Mouse (Mus musculus) cerebellum, postnatal 4 days (tissue): ENCODE results near the gene Spata21.
A peak's percentile ranks its signal among the peaks of the same experiment; 100 is the strongest.

Experiments
- DNase-seq, 2 experiments: peaks; one replicate each; pipeline ENCODE4 v3.0.0; 2022; ENCODE audit warnings: low spot score in 2 of 2, mixed read lengths in 1 of 2

The Spata21 gene

GRCm38 (mm10) chr4:141074109-141074508 is 14.0 kb upstream of the Spata21 start:
- DNase-seq = no peak

DNA sequence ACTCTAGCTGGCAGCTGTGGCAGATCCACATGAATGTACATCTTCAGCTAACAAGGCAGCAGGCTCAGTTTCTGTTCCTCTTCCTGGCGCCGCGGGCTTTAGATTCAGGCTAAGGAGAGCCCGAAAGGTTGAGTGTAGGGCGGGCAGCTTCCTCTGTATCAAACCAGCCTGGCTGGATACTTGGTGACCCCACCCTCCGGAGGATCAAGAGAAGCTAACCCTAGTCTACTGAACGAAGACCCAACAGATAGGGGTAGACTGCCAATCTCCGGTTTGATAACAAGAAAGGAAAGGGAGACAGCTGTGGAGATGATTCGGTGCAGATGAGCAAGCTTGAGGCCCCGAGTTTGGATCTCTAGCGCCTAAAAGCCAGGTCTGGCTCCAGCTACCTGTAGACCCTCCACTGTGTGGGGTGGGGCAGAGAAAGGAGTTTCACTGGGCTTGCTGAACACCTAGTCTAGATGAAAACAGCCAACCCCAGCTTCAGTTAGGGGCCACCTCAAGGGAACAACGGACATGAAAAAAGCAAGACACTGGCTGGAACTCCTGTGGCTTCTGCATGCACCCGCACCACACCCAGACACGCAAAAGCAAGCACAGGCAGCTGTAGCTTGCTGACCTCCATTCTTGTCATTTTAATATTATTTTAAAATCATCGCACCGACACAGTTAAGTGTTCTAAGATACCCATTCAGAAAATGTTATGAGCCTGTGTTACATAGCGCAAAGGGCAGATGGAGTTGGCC is 11.2 kb upstream of the Spata21 start:
- no peak for DNase-seq

DNA sequence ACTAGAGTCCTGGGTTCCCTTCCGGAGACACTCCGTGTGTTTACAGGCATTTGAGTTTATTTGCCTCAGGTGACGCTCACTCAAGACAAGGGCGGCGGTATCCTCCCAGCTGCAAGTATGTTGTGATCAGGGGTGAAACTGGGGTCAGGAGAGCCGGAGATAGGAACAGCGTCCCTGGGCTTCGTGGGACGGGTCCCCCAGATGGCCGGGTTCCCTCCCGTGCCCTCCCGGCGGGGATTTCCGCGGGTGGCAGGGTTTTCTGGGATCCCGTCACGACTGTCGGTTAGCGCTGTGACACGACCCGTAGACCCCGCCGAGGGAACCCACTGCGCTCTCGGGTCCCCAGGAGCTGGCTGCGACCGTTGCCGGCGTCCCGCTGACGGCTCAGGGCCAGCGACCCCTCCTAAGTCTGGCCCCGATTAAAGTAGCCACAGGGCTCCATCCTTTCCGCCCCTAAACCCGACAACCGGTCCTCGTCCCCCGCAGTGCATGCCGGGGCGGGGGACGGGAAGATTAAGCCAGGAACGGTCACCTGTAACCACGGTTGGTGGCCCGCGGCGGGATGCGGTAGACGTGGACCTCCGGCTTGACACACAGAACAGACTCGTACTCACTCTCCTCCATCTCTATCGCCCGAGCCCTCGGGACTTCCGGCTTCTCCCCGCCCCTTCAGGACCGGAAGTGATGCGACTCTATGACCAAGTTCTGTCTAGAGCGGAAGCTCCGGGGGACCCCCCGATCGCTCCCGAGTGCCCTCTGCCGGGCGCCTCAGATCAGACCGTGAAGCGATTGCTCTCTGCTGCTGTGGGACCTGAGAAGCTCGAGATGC is 10.2 kb upstream of the Spata21 start, which contains the start of gene Necap2:
TSS of gene Necap2 (minus strand) at position 677 of the 829 bp plus-strand sequence.
- DNase-seq = peak; percentile 91 to 93

DNA sequence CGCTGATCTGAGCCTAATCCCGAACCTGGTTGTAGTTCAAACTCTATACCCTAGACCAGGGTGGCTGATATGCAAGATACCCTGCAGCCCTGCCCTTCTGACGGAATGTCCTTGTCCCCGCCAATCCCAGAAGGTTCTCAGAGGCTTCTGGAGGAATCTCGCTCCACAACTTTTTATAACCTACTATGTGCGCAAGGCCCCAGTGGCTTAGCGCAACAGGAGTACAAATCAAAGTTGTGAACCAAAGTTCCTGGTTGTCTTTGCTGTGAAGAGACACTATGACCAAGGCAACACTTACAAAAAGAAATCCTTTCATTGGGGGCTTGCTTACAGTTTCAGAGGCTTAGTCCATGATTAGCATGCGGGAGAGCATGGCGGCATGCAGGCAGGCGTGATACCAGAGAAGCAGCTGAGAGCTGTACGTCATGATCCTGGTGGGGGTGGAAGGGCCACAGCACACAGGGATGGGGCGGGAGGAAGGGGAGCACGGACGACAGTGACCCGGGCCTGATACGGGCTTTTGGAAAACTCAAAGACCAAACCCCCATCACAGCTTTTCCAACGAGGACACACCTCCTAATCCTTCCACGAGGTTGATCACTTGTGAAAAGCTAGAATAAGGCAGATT is 9.5 kb upstream of the Spata21 start:
- DNase-seq = no peak

GRCm38 (mm10) chr4:141086862-141087261 is 1.3 kb upstream of the Spata21 start:
- no peak for DNase-seq

DNA sequence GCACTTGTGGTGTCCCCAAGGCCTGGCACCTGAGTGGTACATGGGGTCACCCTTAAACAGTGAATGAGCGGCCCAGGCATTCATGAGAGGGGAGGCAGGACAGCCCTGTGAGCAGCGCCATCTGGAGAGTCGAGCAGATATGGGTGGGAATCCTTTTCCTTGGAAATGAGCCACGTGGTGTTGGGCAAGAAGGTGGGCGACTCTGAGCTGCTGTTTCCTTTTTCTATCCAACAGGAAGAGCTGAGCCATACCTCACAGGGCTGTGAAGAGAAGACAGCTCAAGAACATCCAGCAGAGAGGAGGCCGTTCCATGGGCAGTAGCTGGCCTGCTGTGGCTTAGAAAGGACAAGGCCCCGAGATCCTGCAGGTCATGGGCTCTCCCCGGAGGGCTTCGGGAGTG is 581 bp downstream of the Spata21 start:
- DNase-seq = no peak

DNA sequence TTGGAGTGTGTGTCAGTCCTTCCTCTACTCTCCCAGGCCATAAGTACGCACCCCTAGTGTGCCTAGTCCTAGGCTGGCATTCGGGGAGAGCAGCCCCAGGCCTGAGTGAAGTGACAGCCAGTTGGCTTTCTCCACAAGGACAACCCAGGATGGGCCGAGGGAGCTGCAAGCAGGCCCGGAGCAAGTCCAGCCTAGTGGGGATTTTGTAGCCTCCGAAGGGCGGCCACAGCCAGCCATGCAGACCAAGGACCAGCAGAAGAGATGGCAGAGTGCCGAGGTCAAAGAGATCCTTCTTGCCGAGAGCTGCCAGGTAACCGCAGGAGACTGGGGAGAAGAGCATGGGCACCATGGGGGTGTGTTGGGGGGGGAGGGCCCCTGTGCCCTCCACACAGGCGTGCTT is 6.9 kb downstream of the Spata21 start:
- DNase-seq = no peak

DNA sequence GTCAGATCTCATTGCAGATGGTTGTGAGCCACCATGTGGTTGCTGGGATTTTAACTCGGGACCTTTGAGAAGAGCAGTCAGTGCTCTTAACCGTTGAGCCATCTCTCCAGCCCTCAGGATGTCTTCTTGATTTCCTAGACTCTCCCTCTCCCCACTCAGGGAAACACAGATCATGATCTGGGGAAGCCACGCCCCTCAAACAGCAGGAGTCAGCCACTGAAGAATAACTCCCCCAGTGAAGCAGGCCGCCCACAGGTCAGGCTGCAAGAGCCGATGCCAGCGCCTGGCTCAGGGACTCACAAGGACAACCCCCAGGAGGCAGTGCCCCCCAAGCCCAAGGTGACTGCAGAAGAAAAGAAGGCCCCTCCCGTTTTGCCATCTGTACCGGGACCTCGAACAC is 8.6 kb downstream of the Spata21 start:
- DNase-seq = no peak

GRCm38 (mm10) chr4:141098935-141099334 is 10.8 kb downstream of the Spata21 start:
- DNase-seq = no peak

DNA sequence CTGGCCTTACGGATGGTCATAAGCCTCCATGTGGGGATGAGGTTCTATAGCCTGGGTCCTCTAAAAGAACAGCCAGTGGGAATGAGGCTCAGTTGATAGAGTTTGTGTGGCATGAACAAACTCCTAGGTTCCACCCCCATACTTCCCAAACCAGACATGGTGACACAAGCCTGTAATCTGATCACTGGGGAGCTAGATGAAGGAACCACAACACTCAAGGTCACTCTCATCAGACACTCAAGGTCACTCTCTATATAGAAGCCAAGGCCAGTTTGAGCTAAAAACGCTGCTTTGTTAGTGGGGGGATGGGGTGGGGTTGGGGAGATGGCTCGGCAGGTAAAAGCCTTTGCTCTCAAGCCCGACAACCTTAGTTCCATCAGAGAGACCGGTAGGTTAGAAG is 11.8 kb downstream of the Spata21 start:
- DNase-seq = no peak

DNA sequence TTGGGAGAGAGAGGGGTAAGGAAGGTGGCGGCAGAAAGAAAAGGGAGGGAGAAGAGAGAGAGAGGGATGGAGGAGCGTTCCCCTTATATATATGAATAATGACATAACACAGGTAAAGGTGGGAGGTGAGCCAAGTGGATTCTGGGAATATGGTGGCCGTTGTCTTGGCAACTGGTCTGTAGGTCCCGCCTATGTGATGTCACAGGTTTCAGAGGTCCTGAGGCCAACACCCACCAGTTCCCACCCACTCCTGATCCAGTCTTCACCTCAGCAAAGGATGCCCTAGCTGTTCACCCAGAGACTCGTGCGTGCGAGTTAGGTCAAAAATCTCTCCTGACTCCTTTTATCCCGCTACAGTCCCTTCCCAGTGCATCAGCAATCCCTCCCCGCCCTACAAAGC is 13.2 kb downstream of the Spata21 start:
- DNase-seq = no peak

- peak in 1 of 2 experiments; percentile 39 for DNase-seq
Measured at GRCm38 (mm10) chr4:141101855-141102254, 13.7 kb downstream of the Spata21 start.

DNA sequence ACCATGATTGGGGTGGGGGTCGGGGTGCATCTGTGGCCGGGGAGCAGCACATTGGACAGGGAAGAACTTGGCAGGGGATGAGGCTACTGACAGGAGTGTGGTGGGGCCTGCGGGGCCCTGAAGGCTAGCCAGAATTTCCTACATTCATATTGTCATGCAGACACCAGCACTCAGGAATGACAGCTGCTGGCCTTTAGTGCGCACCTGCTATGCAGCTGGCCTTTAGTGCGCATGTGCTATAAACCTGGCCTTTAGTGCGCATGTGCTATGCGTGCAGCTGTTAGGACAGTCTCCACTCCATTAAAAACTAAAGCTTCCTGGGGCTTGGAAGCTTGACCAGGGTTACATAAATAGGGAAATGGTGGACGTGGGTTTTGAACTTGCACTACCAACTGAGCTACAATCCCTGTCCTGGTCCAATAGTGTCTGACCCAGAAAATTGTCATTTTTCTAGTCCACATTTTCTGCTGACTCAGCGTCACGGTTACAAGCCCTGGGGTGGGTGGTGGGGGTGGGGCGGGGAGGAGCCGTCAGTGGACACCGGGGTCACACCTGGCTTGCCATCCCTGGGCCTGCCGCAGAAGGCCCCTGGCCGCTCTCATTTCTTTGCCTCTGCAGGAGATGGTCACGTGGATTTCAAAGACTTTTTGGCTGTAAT is 18.5 kb downstream of the Spata21 start:
- no peak for DNase-seq

GRCm38 (mm10) chr4:141108196-141108732 is 20.1 kb downstream of the Spata21 start:
- no peak for DNase-seq

DNA sequence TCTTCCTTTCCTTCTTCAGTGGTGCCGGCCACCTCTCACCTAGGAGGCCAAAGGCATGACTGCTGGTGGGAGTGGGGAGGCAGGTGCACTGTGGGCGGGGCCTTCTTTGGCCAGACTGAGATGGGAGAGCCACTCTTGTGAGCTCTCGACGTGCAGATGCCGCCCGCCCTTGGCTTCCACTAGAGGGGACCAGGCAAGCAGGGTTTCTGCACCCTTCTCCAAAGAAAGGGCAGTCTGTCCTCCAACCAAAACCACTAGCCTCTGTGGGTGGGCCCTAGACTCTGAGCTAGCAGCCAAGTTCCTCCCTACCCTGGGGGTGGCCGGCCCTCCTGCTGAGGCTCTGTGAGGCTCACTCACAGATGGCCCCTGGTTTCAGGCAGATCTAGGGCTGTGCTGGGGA is 25.7 kb downstream of the Spata21 start:
- DNase-seq = no peak

- peak in 1 of 2 experiments; percentile 36 for DNase-seq
Measured at GRCm38 (mm10) chr4:141114521-141114981, 26.4 kb downstream of the Spata21 start.

DNA sequence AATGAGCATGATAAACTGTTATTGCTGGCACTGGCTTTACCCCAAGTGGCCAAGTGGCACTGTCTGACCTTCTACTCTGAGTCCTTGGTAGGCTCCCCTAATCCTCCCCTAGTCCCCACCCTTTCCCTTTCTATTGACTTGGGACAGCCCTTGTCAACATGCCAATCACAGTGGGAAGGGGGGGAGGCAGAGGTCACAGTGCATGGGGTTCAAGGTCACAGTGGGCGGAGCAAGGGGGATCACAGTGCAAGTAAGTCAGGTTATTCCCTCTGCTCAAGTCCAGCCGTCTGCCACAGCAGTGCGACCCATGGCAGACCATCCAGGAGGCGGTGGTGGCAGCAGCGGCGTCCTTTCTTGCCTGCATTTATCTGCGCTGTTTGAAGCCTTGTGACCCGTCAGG is 27.3 kb downstream of the Spata21 start:
- no peak for DNase-seq

GRCm38 (mm10) chr4:141118691-141119090 is 30.6 kb downstream of the Spata21 start:
- DNase-seq = no peak

DNA sequence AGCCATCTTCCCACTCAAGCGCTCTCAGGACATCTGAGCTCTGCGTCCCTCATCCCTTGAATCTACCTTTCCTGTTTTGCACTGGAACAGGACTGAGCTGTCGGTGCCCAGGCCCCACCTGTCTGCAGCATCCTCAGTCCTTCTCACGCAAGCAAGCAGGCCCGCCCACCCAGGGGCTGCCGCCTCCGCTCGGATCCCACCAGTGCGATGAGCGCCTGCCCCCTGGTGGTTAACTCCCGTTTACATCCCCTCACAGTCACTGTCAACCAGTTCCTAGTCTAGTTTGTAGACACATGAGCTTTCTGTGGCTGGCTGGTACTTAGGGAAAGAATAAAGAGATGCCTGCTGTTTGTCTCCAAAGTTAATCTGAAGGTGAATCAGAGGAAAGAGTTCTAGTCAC is 32.6 kb downstream of the Spata21 start:
- peak; percentile 70 to 74 for DNase-seq

DNA sequence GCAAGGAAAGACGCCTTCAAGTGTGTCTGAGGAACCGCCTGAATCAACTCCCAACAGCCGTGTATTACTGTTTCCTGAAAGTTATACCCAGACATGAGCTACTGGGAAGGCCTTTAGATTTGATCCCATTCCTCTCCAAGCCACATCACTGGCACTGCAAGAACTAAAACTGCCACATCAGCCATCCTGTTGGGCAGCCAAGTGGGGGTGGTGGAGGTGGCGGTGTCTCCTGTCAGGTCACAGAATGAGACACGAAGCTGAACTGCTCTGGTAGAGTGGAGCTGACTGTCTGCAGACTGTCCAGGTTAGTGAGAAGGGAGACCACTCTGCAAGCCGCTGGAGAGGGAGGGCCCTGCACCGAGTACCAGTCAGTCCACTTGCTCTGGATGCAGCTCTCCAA is 34.5 kb downstream of the Spata21 start:
- DNase-seq = no peak

GRCm38 (mm10) chr4:141123065-141123464 is 34.9 kb downstream of the Spata21 start:
- DNase-seq = no peak
